Mouse (Mus musculus): ENCODE data around the gene Spop.
A peak's percentile ranks its signal among the peaks of the same experiment; 100 is the strongest.
"Not testable (repeated sequence)": the region's sequence is repeated elsewhere in the genome, so short reads cannot be mapped to it uniquely, and the experiment has no call there.

Spop gene

GRCm38 (mm10) chr11:95497921-95498320 is 84.0 kb downstream of the Spop start:
- DNase-seq (ENCODE audit: low read depth) = no peak

DNA sequence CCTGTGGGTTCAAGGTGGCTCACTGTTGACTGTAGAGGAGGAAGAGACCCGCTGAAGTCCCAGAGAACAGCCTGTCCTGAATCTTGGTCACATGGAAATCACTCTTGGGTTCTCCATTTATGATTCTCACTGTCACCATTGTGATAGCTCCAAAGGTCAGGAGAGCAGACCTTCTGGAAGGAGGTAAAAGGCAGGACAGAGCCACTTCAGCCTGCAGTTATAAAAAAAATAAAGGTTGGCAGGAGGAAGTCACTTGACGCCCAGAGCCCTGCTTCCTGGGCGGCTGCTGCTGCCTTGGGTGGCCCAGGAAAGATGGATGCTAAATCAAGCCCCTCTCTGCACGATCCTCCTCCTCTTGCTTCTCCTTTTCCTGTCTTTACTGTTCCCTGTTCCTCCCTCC is 86.5 kb downstream of the Spop start:
- no peak for DNase-seq (ENCODE audit: low read depth)

DNA sequence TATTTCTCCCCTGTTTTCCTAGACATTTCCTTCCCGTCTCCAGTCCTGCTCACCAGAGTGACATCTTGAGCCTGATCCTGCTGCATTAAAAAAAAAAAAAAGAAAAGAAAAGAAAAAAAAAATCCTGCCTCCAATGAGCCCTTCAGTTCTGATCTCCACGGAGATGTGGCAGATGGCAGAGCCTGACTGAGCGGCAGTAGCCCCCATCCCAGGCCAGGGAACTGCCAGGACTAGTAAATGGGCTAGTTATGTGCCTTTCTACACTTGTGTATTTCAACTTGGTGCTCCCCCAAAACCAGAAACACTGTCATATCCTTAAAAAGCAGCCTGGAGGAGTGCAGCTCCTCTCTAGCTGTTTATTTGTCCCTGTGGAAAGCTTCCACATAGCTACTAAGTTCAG is 87.0 kb downstream of the Spop start:
- no peak for DNase-seq (ENCODE audit: low read depth)

- not testable (repeated sequence) for DNase-seq (ENCODE audit: low read depth)
These were observed 87.9 kb downstream of the Spop start for GRCm38 (mm10) chr11:95501826-95502225.

DNA sequence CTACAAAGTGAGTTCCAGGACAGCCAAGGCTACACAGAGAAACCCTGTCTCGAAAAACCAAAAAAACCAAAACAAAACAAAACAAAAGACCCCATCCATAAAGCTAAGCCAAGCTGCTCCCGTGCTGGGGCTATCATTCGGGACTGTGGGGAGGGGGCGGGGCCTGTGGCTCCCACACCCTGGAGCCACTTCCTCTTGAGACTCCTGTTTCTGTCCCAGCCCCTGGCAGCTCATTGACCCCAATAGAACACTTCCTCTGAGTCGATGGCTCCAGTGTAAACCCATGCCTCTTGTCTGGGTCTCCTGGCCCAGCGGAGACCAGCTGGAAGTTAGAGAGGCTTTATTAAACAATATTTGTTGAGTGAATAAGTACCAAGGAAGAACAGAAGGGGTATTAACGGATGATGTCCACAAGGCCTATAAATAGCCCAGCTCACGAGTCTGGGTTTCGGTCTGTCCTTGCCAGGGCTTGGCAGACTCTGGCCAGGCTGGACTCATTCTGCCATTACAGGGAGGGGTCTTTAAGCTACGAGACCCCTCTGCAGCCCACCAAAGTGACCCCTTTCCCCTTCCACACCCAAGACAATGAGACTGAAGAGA is 89.8 kb downstream of the Spop start:
- peak; percentile 49 for DNase-seq (ENCODE audit: low read depth)

GRCm38 (mm10) chr11:95504271-95504731 is 90.4 kb downstream of the Spop start:
- no peak for DNase-seq (ENCODE audit: low read depth)

GRCm38 (mm10) chr11:95507041-95507716 is 93.3 kb downstream of the Spop start:
- DNase-seq (ENCODE audit: low read depth) = peak; percentile 73

- no peak for DNase-seq (ENCODE audit: low read depth)
These were observed 93.9 kb downstream of the Spop start for GRCm38 (mm10) chr11:95507785-95508184.

- peak; percentile 23 for DNase-seq (ENCODE audit: low read depth)
These were observed 94.5 kb downstream of the Spop start for GRCm38 (mm10) chr11:95508211-95508926.

DNA sequence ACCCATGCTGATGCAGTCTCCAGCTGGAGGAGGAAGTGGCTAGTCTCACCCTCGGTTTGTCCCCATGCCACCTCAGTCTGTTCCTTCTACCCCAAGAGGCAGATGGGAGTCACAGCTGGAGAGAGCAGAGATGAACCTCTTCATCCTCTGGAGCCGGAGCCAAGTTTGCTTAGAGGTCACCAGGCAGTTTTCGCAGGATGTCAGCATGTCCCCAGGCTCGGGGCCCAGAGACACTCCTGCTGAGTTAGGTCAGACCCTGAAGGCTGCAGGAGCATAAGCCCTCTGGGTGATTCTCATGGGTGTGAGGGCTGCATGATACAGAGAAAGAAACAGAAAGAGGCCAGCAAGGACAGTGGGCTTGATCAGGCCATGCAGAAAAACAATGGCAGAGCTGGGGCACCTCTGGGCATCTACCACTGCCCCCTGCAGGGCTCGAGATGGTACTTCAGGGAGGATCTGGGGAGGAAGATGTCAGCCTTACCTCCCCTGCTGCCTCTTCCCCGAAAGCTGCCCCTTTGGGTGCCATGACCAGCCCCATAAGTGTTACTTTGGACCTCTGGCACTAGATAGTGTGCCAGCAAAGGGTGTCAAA is 95.3 kb downstream of the Spop start:
- peak; percentile 60 for DNase-seq (ENCODE audit: low read depth)

DNA sequence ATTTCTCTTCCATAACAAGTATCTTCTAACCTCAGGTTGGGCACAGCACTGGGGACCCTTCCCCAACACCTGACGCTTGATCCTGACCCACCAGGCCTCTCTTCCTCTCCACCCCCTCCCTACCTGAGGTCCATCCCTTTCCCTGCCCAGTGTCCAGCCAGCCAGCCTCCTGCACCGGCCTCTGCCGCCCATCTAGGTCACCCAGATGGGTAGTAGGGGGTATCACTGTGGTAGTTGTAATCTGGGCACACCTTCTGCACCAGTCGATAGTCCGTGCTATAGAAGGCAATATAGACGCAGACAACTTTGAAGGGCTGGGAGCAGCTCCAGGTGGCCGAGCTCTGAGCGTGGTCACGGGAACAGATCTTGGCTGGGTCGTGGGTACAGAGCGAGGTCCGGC is 96.8 kb downstream of the Spop start:
- DNase-seq (ENCODE audit: low read depth) = no peak

- no peak for DNase-seq (ENCODE audit: low read depth)
These were observed 98.0 kb downstream of the Spop start for GRCm38 (mm10) chr11:95511919-95512318.

- no peak for DNase-seq (ENCODE audit: low read depth)
These were observed 98.5 kb downstream of the Spop start for GRCm38 (mm10) chr11:95512383-95512782.

- DNase-seq (ENCODE audit: low read depth) = no peak
These were observed 99.8 kb downstream of the Spop start for GRCm38 (mm10) chr11:95513461-95514297.

DNA sequence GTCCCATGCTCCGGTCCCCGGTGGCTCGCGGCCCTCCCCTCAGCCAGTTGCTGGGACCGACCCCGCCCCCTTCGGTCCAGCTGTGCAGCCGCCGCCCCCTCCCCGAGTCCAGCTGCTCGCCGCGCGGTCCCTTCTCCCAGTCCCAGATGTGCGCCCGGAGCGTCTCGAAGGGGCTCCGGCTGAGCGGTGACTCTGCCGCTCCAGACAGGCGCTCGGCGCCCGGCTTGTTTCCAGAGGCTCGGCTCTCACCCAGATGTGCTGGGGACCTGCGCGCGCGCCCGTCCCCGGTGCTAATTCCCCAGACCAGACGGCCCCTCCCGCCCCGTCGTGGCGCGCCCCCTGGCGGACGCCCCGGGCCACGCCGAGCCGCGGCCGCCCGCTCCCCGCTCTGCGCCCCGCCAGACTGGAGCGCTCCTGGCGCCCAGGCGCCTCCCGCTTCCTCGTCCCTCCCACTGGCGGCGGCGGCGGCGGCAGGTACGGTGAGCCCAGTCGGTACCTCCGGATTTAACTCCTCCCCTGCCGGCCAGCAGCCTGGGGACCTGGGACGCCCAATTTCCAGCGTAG is 100.5 kb downstream of the Spop start, which contains the start of gene Nxph3:
TSS of gene Nxph3 (minus strand) at position 273 of the 564 bp plus-strand sequence.
- no peak for DNase-seq (ENCODE audit: low read depth)

GRCm38 (mm10) chr11:95515376-95516323 is 101.8 kb downstream of the Spop start:
- no peak for DNase-seq (ENCODE audit: low read depth)

DNA sequence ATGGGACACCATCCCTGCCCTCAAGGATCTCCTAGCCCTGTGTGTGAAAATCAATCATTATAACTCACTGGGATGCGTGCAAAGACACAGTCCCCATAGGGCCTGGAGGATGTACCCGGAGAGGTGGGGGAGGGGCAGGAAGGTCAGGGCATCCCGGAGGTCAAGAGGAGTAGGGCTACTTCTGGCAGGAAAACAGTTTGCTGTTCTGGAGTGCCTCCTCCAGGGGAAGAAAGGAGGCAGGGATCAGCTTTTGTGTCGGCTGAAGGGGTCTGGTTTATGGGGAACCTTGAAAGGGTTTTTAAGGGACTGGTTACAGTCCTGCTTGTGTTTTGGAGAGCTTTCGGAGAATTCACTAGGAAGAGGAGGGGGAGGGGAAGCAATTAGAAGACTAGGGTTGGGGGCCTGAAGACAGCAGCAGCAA is 102.6 kb downstream of the Spop start:
- no peak for DNase-seq (ENCODE audit: low read depth)

- DNase-seq (ENCODE audit: low read depth) = no peak
These were observed 103.3 kb downstream of the Spop start for GRCm38 (mm10) chr11:95517162-95517561.

DNA sequence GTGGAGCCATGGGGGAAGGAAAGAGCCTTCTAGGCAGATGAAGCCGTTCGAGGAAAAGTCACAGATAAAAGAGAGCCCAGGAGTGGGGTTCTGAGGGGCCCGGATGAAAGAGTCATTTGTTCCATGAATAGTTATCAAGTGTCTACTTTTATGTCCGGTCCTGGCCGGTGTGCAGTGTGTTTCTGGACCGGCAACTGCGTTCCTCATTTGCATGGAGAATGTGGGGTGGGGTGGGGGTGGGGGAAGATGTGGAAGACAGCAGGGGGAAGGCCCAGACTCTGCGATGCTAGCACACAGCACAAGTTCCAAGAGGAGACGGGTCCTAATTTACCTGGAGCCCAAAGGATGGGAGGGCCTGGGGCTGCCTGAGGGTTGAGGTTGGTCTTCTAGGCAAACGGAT is 105.4 kb downstream of the Spop start:
- DNase-seq (ENCODE audit: low read depth) = no peak

DNA sequence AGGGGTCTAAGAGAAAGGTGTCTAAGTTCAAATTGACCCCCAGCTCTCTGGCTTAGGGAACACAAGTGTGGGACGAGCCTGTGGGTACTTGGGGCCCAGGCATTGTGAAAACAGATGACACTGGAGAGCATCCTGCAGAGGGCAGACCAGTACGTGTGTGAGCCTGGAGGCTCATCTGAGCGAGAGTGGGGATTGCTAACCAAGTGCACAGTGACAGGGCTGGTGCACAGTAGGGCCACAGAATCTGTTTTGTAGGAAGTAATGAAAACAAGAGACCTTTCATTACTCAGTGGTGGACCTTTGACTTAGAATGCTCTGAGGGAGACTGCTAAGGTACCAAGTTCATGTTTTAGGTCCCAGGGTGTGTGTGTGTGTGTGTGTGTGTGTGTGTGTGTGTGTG is 106.1 kb downstream of the Spop start:
- peak; percentile 57 for DNase-seq (ENCODE audit: low read depth)

Data from 416B (cell line).